Mouse (Mus musculus) stomach, postnatal 0 days (tissue): ENCODE results near the gene Hist1h4h.

Source experiments
- CTCF ChIP-seq: IDR thresholded peaks from 2 replicates; pipeline ENCODE4 v1.5.1; 2016; ENCODE audit warnings: antibody characterized with exemption, low read depth, mild to moderate bottlenecking, moderate library complexity
- EP300 ChIP-seq: optimal IDR thresholded peaks from 2 replicates; pipeline ENCODE3; 2016; ENCODE audit warnings: antibody characterized with exemption

GRCm38 (mm10) chr13:23495526-23495925 is 35.3 kb upstream of the Hist1h4h start:
- no peak for TF ChIP-seq CTCF
- no peak for TF ChIP-seq EP300
